10 mouse cellular contexts compared by ENCODE assay signal in genomic region chr7:18962795-18963194, GRCm38 (mm10). TPM values are rescaled to one million over a fixed set of nuclear protein-coding genes. Genes with fewer than 3 reads are reported as not detected.
DNase-seq lines count a peak whose midpoint lies in the region; ATAC-seq and TF ChIP-seq lines count a peak whose summit lies in the region.
"Had no signal": no experiment of that assay in that cellular context is flagged by ENCODE, and none has a peak within 500 bp of the region (broad histone marks: within the 10 kb centered on the region; RNA-seq: fewer than 3 reads in every experiment).

No protein-coding gene starts in this region.

- H3K4me1 ChIP-seq in lung, embryonic 16.5 days (replicated peaks; ENCODE audit: control insufficient read depth, insufficient read depth, low read length): peaks cover 13% of the 10 kb centered on the region
- peaks cover 9% of the 10 kb centered on the region; the same call in 1 of the 2 replicates for H3K4me1 ChIP-seq in forebrain, postnatal 0 days (ENCODE audit: insufficient read depth)
- H3K4me1 ChIP-seq in liver, embryonic 14.5 days (replicated peaks; ENCODE audit: control insufficient read depth in 2 of 2, insufficient read depth in 2 of 2, low read length in 1 of 2): no peaks in the 10 kb centered on the region
- H3K4me1 ChIP-seq in stomach, embryonic 15.5 days: peaks cover 19% of the 10 kb centered on the region

- H3K27ac ChIP-seq in lung, embryonic 16.5 days (ENCODE audit: low read length): no peak overlapping the region
- no peak overlapping the region for H3K27ac ChIP-seq in forebrain, postnatal 0 days (ENCODE audit: low read depth, low read length)
- H3K27ac ChIP-seq in liver, embryonic 14.5 days: no peak overlapping the region
- H3K27ac ChIP-seq in stomach, embryonic 15.5 days: no peak overlapping the region

- DNase-seq in lung, postnatal 4 days: no peak
- DNase-seq in forebrain, postnatal 0 days: no peak
- no peak for DNase-seq in liver, embryonic 14.5 days (ENCODE audit: low read depth in 3 of 3, low spot score in 3 of 3)
- DNase-seq in spleen, postnatal 4 days (ENCODE audit: low spot score in 2 of 2): no peak
- no peak for DNase-seq in layer of hippocampus, postnatal 36 days
- no peak for DNase-seq in thymus, postnatal 0 days (ENCODE audit: low spot score)

- H3K27me3 ChIP-seq in lung, embryonic 16.5 days (ENCODE audit: control insufficient read depth, insufficient read depth, low read depth, low read length): peaks cover 62% of the 10 kb centered on the region
- H3K27me3 ChIP-seq in forebrain, postnatal 0 days (ENCODE audit: insufficient read depth, low read length): no peaks in the 10 kb centered on the region
- peaks cover 72% of the 10 kb centered on the region for H3K27me3 ChIP-seq in liver, embryonic 14.5 days (ENCODE audit: control insufficient read depth, insufficient read depth, low read length)
- peaks cover 72% of the 10 kb centered on the region for H3K27me3 ChIP-seq in stomach, embryonic 15.5 days (replicated peaks)

- 0 out of 2 replicates have a peak overlapping the region, but pooled peaks have one; percentile 9 for H3K4me3 ChIP-seq in lung, embryonic 16.5 days (ENCODE audit: low read length)
- H3K4me3 ChIP-seq in forebrain, postnatal 0 days (ENCODE audit: low read depth, low read length): 0 out of 2 replicates have a peak overlapping the region, but pooled peaks have one; percentile 13
- no peak overlapping the region for H3K4me3 ChIP-seq in liver, embryonic 14.5 days (ENCODE audit: insufficient read depth in 1 of 2, low read depth in 2 of 2, low read length in 2 of 2)
- H3K4me3 ChIP-seq in stomach, embryonic 15.5 days (replicated peaks): peak overlapping the region; percentile 8; the same call in 1 of the 2 replicates

- no peak for TF ChIP-seq CTCF in forebrain, postnatal 0 days (IDR thresholded peaks at IDR 0.05; ENCODE audit: low read depth)
- TF ChIP-seq CTCF in liver, embryonic 14.5 days (IDR thresholded peaks at IDR 0.05; ENCODE audit: low read depth): no peak

- H3K9ac ChIP-seq in lung, embryonic 16.5 days (ENCODE audit: low read length): no peak overlapping the region; the same call in 1 of the 2 replicates
- no peak overlapping the region for H3K9ac ChIP-seq in forebrain, postnatal 0 days
- H3K9ac ChIP-seq in liver, embryonic 14.5 days (replicated peaks): no peak overlapping the region
- H3K9ac ChIP-seq in stomach, embryonic 15.5 days: no peak overlapping the region

- ATAC-seq in lung, embryonic 16.5 days (ENCODE audit: low read depth): no peak
- ATAC-seq in forebrain, postnatal 0 days: no peak
- ATAC-seq in liver, embryonic 14.5 days (ENCODE audit: insufficient read depth): no peak
- ATAC-seq in stomach, embryonic 15.5 days (ENCODE audit: insufficient read depth, low FRiP score, low read depth): no peak
- ATAC-seq: Patski had no signal

- no peaks in the 10 kb centered on the region for H3K9me3 ChIP-seq in lung, embryonic 16.5 days (ENCODE audit: control insufficient read depth, low read length)
- H3K9me3 ChIP-seq in forebrain, postnatal 0 days (ENCODE audit: low read length): no peaks in the 10 kb centered on the region
- H3K9me3 ChIP-seq in liver, embryonic 14.5 days (ENCODE audit: control insufficient read depth, low read length): no peaks in the 10 kb centered on the region
- H3K9me3 ChIP-seq in stomach, embryonic 15.5 days: no peaks in the 10 kb centered on the region

- TF ChIP-seq EP300 in liver, embryonic 14.5 days (IDR thresholded peaks at IDR 0.05; ENCODE audit: low read depth): no peak

- 6% methylated on average over 17 of the region's 20 CpGs for WGBS in lung, embryonic 16.5 days
- WGBS in forebrain, postnatal 0 days: 9% methylated on average over 20 of the region's 20 CpGs
- WGBS in liver, embryonic 14.5 days (ENCODE audit: insufficient replicate concordance): under 1% methylated on average over 20 of the region's 20 CpGs
- 1% methylated on average over 20 of the region's 20 CpGs for WGBS in stomach, embryonic 15.5 days

- H3K36me3 ChIP-seq in lung, embryonic 16.5 days (ENCODE audit: control insufficient read depth, insufficient read depth, low read length): no peaks in the 10 kb centered on the region
- peaks cover 24% of the 10 kb centered on the region for H3K36me3 ChIP-seq in forebrain, postnatal 0 days (ENCODE audit: insufficient read depth)
- no peaks in the 10 kb centered on the region for H3K36me3 ChIP-seq in liver, embryonic 14.5 days (replicated peaks; ENCODE audit: control insufficient read depth, insufficient read depth, low read depth)
- no peaks in the 10 kb centered on the region for H3K36me3 ChIP-seq in stomach, embryonic 15.5 days

- peak overlapping the region; percentile 27 for H3K4me2 ChIP-seq in lung, embryonic 16.5 days (ENCODE audit: low read depth, low read length)
- H3K4me2 ChIP-seq in forebrain, postnatal 0 days (ENCODE audit: low read depth): peak overlapping the region; percentile 38
- H3K4me2 ChIP-seq in liver, embryonic 14.5 days (ENCODE audit: low read depth): peak overlapping the region; percentile 26
- peak overlapping the region; percentile 43 for H3K4me2 ChIP-seq in stomach, embryonic 15.5 days

RNA-seq across cellular contexts. Expression of gene Nanos2, which starts 24.4 kb away (rescaled TPM):
- not detected in 2 replicates for polyA plus RNA-seq in lung, embryonic 16.5 days (2015; fragmentation: Nextera tagmentation; extraction: Ambion mirVana)
- total RNA-seq in forebrain, postnatal 0 days (2014; rRNA removed): 1.5 and 2.0 TPM in 2 replicates
- 0.49 and 0.76 TPM in 2 replicates for polyA plus RNA-seq in forebrain, postnatal 0 days (2015; fragmentation: Nextera tagmentation; extraction: Ambion mirVana)
- polyA plus RNA-seq in liver, embryonic 14.5 days (2012; rRNA removed): not detected in 2 replicates
- not detected in 2 replicates for polyA plus RNA-seq in liver, embryonic 14.5 days (2014; fragmentation: Nextera tagmentation; extraction: Ambion mirVana)
- polyA plus RNA-seq in stomach, embryonic 15.5 days (2015; fragmentation: Nextera tagmentation; extraction: Ambion mirVana): not detected in 2 replicates
- total RNA-seq in layer of hippocampus, postnatal 36 days (2021): under 1 TPM; 0.33 to 0.87 TPM
- polyA plus RNA-seq in thymus, postnatal 0 days (2015; fragmentation: Nextera tagmentation; extraction: Ambion mirVana): not detected in 2 replicates
- total RNA-seq: gastrocnemius, adult 8-10 months had no signal
- polyA plus RNA-seq: Patski had no signal

RNA-seq across cellular contexts. Expression of gene Mypop, which starts 28.2 kb away (rescaled TPM):
- polyA plus RNA-seq in lung, embryonic 16.5 days (2015; fragmentation: Nextera tagmentation; extraction: Ambion mirVana): 2.1 and 2.8 TPM in 2 replicates
- 12.3 and 13.9 TPM in 2 replicates for total RNA-seq in forebrain, postnatal 0 days (2014; rRNA removed)
- 3.8 and 4.3 TPM in 2 replicates for polyA plus RNA-seq in forebrain, postnatal 0 days (2015; fragmentation: Nextera tagmentation; extraction: Ambion mirVana)
- 0.20 and 0.21 TPM in 2 replicates for polyA plus RNA-seq in liver, embryonic 14.5 days (2012; rRNA removed)
- 0.30 and 0.34 TPM in 2 replicates for polyA plus RNA-seq in liver, embryonic 14.5 days (2014; fragmentation: Nextera tagmentation; extraction: Ambion mirVana)
- polyA plus RNA-seq in stomach, embryonic 15.5 days (2015; fragmentation: Nextera tagmentation; extraction: Ambion mirVana): 2.8 and 3.7 TPM in 2 replicates
- total RNA-seq in layer of hippocampus, postnatal 36 days (2021): 10 to 100 TPM; 45.0 to 45.9 TPM
- polyA plus RNA-seq in thymus, postnatal 0 days (2015; fragmentation: Nextera tagmentation; extraction: Ambion mirVana): 5.5 and 5.9 TPM in 2 replicates

RNA-seq across cellular contexts. Expression of gene Nova2, which starts 37.1 kb away (rescaled TPM):
- polyA plus RNA-seq in lung, embryonic 16.5 days (2015; fragmentation: Nextera tagmentation; extraction: Ambion mirVana): 0.89 and 0.99 TPM in 2 replicates
- 15.4 and 19.5 TPM in 2 replicates for total RNA-seq in forebrain, postnatal 0 days (2014; rRNA removed)
- polyA plus RNA-seq in forebrain, postnatal 0 days (2015; fragmentation: Nextera tagmentation; extraction: Ambion mirVana): 7.2 and 11.4 TPM in 2 replicates
- 0.11 TPM in 2 replicates for polyA plus RNA-seq in liver, embryonic 14.5 days (2012; rRNA removed)
- polyA plus RNA-seq in liver, embryonic 14.5 days (2014; fragmentation: Nextera tagmentation; extraction: Ambion mirVana): 0.03 and 0.05 TPM in 2 replicates
- polyA plus RNA-seq in stomach, embryonic 15.5 days (2015; fragmentation: Nextera tagmentation; extraction: Ambion mirVana): 0.63 TPM in 2 replicates
- 10 to 100 TPM; 82.2 to 84.5 TPM for total RNA-seq in layer of hippocampus, postnatal 36 days (2021)
- polyA plus RNA-seq in thymus, postnatal 0 days (2015; fragmentation: Nextera tagmentation; extraction: Ambion mirVana): 0.17 and 0.28 TPM in 2 replicates

RNA-seq across cellular contexts. Expression of gene Irf2bp1, which starts 41.0 kb away (rescaled TPM):
- polyA plus RNA-seq in lung, embryonic 16.5 days (2015; fragmentation: Nextera tagmentation; extraction: Ambion mirVana): 16.0 and 16.5 TPM in 2 replicates
- 101 and 129 TPM in 2 replicates for total RNA-seq in forebrain, postnatal 0 days (2014; rRNA removed)
- 27.0 and 27.2 TPM in 2 replicates for polyA plus RNA-seq in forebrain, postnatal 0 days (2015; fragmentation: Nextera tagmentation; extraction: Ambion mirVana)
- polyA plus RNA-seq in liver, embryonic 14.5 days (2012; rRNA removed): 6.8 and 8.3 TPM in 2 replicates
- polyA plus RNA-seq in liver, embryonic 14.5 days (2014; fragmentation: Nextera tagmentation; extraction: Ambion mirVana): 6.8 and 7.9 TPM in 2 replicates
- polyA plus RNA-seq in stomach, embryonic 15.5 days (2015; fragmentation: Nextera tagmentation; extraction: Ambion mirVana): 23.5 and 28.0 TPM in 2 replicates
- 10 to 100 TPM; 52.1 to 53.0 TPM for total RNA-seq in layer of hippocampus, postnatal 36 days (2021)
- 18.3 and 20.7 TPM in 2 replicates for polyA plus RNA-seq in thymus, postnatal 0 days (2015; fragmentation: Nextera tagmentation; extraction: Ambion mirVana)

RNA-seq across cellular contexts. Expression of gene Ccdc61, which starts 52.6 kb away (rescaled TPM):
- 30.8 and 32.7 TPM in 2 replicates for polyA plus RNA-seq in lung, embryonic 16.5 days (2015; fragmentation: Nextera tagmentation; extraction: Ambion mirVana)
- total RNA-seq in forebrain, postnatal 0 days (2014; rRNA removed): 12.8 and 17.2 TPM in 2 replicates
- 21.6 and 23.2 TPM in 2 replicates for polyA plus RNA-seq in forebrain, postnatal 0 days (2015; fragmentation: Nextera tagmentation; extraction: Ambion mirVana)
- 6.5 and 10.0 TPM in 2 replicates for polyA plus RNA-seq in liver, embryonic 14.5 days (2012; rRNA removed)
- 5.5 and 6.7 TPM in 2 replicates for polyA plus RNA-seq in liver, embryonic 14.5 days (2014; fragmentation: Nextera tagmentation; extraction: Ambion mirVana)
- polyA plus RNA-seq in stomach, embryonic 15.5 days (2015; fragmentation: Nextera tagmentation; extraction: Ambion mirVana): 26.1 and 29.2 TPM in 2 replicates
- 10 to 100 TPM; 11.3 to 12.5 TPM for total RNA-seq in layer of hippocampus, postnatal 36 days (2021)
- 29.1 and 31.7 TPM in 2 replicates for polyA plus RNA-seq in thymus, postnatal 0 days (2015; fragmentation: Nextera tagmentation; extraction: Ambion mirVana)

Comparison
In these comparisons a context has a peak if more than half of its experiments do, and no peak if none do; other contexts are left out.
1. H3K4me3 ChIP-seq: peak in lung, embryonic 16.5 days (single experiment), forebrain, postnatal 0 days (single experiment) and stomach, embryonic 15.5 days (single experiment); none in liver, embryonic 14.5 days (0 of 2).
2. Peak in every context shown above with its lines, with median percentiles within 50 percentile points of each other: H3K4me2 ChIP-seq.